Mouse (Mus musculus) testis, adult 2 months (tissue): ENCODE measurements around the gene Ube2l6.

ENCODE experiments used
- CTCF ChIP-seq: fragments of 200-500 bp; IDR thresholded peaks from 2 replicates; pipeline ENCODE4 v1.5.1; 2012; ENCODE audit warnings: low read depth, mild to moderate bottlenecking, inconsistent platforms, low read length, moderate library complexity; ENCODE audit not compliant: control insufficient read depth, insufficient read depth, insufficient replicate concordance
- POLR2A ChIP-seq: fragments of 200-500 bp; IDR thresholded peaks from 2 replicates; pipeline ENCODE4 v1.6.1; 2012; ENCODE audit warnings: low read depth, mild to moderate bottlenecking, inconsistent platforms, low read length, moderate library complexity; ENCODE audit not compliant: control insufficient read depth

DNA sequence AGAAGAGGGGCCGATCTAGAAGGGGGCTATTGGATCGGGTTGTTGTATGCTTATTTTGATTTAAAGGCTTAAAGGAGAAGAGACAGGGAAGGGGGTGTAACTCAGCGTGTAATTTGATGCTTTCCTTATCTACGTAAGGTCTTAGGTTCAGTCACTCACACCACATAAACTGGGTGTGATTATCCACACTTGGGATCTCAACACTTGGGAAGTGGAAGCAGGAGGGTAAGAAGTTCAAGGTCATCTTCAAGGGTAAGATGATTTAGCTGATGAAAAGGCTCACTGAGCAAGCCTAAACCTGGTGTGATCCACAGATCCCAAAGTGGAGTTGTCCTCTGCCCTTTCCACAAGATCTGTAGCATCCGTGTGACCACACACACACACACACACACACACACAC, 7.9 kb downstream of the Ube2l6 start:
- TF ChIP-seq CTCF = no peak
- no peak for TF ChIP-seq POLR2A
